Mouse (Mus musculus): ENCODE measurements around the gene Mapk8ip2. TPM values are rescaled to one million over a fixed set of nuclear protein-coding genes. Genes with fewer than 3 reads are reported as not detected.

Gene Mapk8ip2
- total and polyA plus RNA-seq, 3 experiments: 0.01 to 0.04 TPM; not detected in 1

GRCm38 (mm10) chr15:89424621-89425020 is 29.1 kb upstream of the Mapk8ip2 start:
- peaks cover 0 to 4% of the 10 kb centered on the region in 2 experiments; a peak in 1 of 4 replicates for H3K4me1 ChIP-seq (ENCODE audit: control insufficient read depth in 1 of 2, insufficient read depth in 2 of 2, low read length in 2 of 2)
- H3K27me3 ChIP-seq (ENCODE audit: control insufficient read depth in 1 of 2, insufficient read depth in 2 of 2, low read length in 2 of 2): no peaks in the 10 kb centered on the region
- H3K4me3 ChIP-seq (ENCODE audit: control insufficient read depth in 1 of 2, insufficient read depth in 1 of 2, low read depth in 2 of 2, low read length in 2 of 2): no peak overlapping the region
- no peaks in the 10 kb centered on the region; the same call in 1 of the 2 replicates for H3K79me2 ChIP-seq (ENCODE audit: control insufficient read depth, insufficient read depth, low read length, poor library complexity)
- no peaks in the 10 kb centered on the region for H3K9me3 ChIP-seq (replicated peaks; ENCODE audit: insufficient read depth, low read length)
- no peak overlapping the region for H3K9ac ChIP-seq (ENCODE audit: control insufficient read depth, low read depth, low read length, poor library complexity, severe bottlenecking)
- DNase-seq (ENCODE audit: low read depth, low spot score): no peak
- peaks cover 0 to 3% of the 10 kb centered on the region in 2 experiments; a peak in 1 of 4 replicates for H3K36me3 ChIP-seq (ENCODE audit: control insufficient read depth in 1 of 2, insufficient read depth in 2 of 2, low read length in 2 of 2)
- TF ChIP-seq MAX (IDR thresholded peaks at IDR 0.05; ENCODE audit: low read length) (no peak), USF1 (IDR thresholded peaks at IDR 0.05; ENCODE audit: low read depth, low read length) (no peak), NELFE (IDR thresholded peaks at IDR 0.05; ENCODE audit: low read depth, low read length) (no peak), POLR2AphosphoS5 (IDR thresholded peaks at IDR 0.05; ENCODE audit: borderline replicate concordance, low read depth, low read length) (no peak), MEF2A (IDR thresholded peaks at IDR 0.05; ENCODE audit: extremely low read depth, insufficient replicate concordance, low read depth, low read length, poor library complexity, severe bottlenecking) (no peak), NRF1 (IDR thresholded peaks at IDR 0.05; ENCODE audit: insufficient read depth, low read depth, low read length, poor library complexity, severe bottlenecking) (no peak), POLR2AphosphoS2 (IDR thresholded peaks at IDR 0.05; ENCODE audit: low read length) (no peak), RAD21 (IDR thresholded peaks at IDR 0.05; ENCODE audit: low read depth, low read length) (no peak), EP300 (IDR thresholded peaks at IDR 0.05; ENCODE audit: low read depth in 1 of 2, low read length in 2 of 2) (no peak)
- no peak overlapping the region for H3K27ac ChIP-seq (ENCODE audit: control insufficient read depth, low read depth, low read length)

- H3K9me3 ChIP-seq (replicated peaks; ENCODE audit: insufficient read depth, low read length): no peaks in the 10 kb centered on the region
- H3K9ac ChIP-seq (ENCODE audit: control insufficient read depth, low read depth, low read length, poor library complexity, severe bottlenecking): no peak within 1 kb of the TSS
- no peaks in the 10 kb centered on the region; the same call in 1 of the 2 replicates for H3K79me2 ChIP-seq (ENCODE audit: control insufficient read depth, insufficient read depth, low read length, poor library complexity)
- no peak within 1 kb of the TSS for H3K4me3 ChIP-seq (ENCODE audit: control insufficient read depth in 1 of 2, insufficient read depth in 1 of 2, low read depth in 2 of 2, low read length in 2 of 2)
- no peaks in the 10 kb centered on the region for H3K27me3 ChIP-seq (ENCODE audit: control insufficient read depth in 1 of 2, insufficient read depth in 2 of 2, low read length in 2 of 2)
- peaks cover 0 to 3% of the 10 kb centered on the region in 2 experiments; a peak in 1 of 4 replicates for H3K36me3 ChIP-seq (ENCODE audit: control insufficient read depth in 1 of 2, insufficient read depth in 2 of 2, low read length in 2 of 2)
- no peak within 1 kb of the TSS for H3K27ac ChIP-seq (ENCODE audit: control insufficient read depth, low read depth, low read length)
- H3K4me1 ChIP-seq (ENCODE audit: control insufficient read depth in 1 of 2, insufficient read depth in 2 of 2, low read length in 2 of 2): peaks cover 0 to 4% of the 10 kb centered on the region in 2 experiments; a peak in 1 of 4 replicates
- no peak for DNase-seq (ENCODE audit: low read depth, low spot score)
- TF ChIP-seq ZC3H11A (IDR thresholded peaks at IDR 0.05; ENCODE audit: low read depth, low read length) (no peak), UBTF (IDR thresholded peaks at IDR 0.05; ENCODE audit: borderline replicate concordance, insufficient read depth, low read depth, low read length) (no peak), CHD1 (IDR thresholded peaks at IDR 0.05; ENCODE audit: low read depth, low read length) (no peak), ETS1 (IDR thresholded peaks at IDR 0.05; ENCODE audit: low read depth, low read length) (no peak), POLR2AphosphoS5 (IDR thresholded peaks at IDR 0.05; ENCODE audit: borderline replicate concordance, low read depth, low read length) (no peak), SIN3A (IDR thresholded peaks at IDR 0.05; ENCODE audit: low read length) (no peak), CHD2 (IDR thresholded peaks at IDR 0.05; ENCODE audit: low read length) (no peak), MAX (IDR thresholded peaks at IDR 0.05; ENCODE audit: low read length) (no peak), NELFE (IDR thresholded peaks at IDR 0.05; ENCODE audit: low read depth, low read length) (no peak), MEF2A (IDR thresholded peaks at IDR 0.05; ENCODE audit: extremely low read depth, insufficient replicate concordance, low read depth, low read length, poor library complexity, severe bottlenecking) (no peak), ZKSCAN1 (IDR thresholded peaks at IDR 0.05; ENCODE audit: low read depth, low read length) (no peak), MYB (IDR thresholded peaks at IDR 0.05; ENCODE audit: low read depth, low read length) (no peak), RAD21 (IDR thresholded peaks at IDR 0.05; ENCODE audit: low read depth, low read length) (no peak), MAZ (IDR thresholded peaks at IDR 0.05; ENCODE audit: low read depth, low read length) (no peak), RCOR1 (IDR thresholded peaks at IDR 0.05; ENCODE audit: low read depth, low read length) (no peak), POLR2AphosphoS2 (IDR thresholded peaks at IDR 0.05; ENCODE audit: low read length) (no peak), KAT2A (conservative IDR thresholded peaks at IDR 0.05; ENCODE audit: low read depth, low read length) (no peak)
These were observed 28.0 kb upstream of the Mapk8ip2 start, which contains the start of gene Cpt1b for GRCm38 (mm10) chr15:89425711-89426121. Gene Cpt1b, minus strand, starts transcription at chr15:89425863.
